Mouse (Mus musculus): ENCODE results near the gene Nsun2. TPM values are rescaled to one million over a fixed set of nuclear protein-coding genes. Genes with fewer than 3 reads are reported as not detected.
A peak's percentile ranks its signal among the peaks of the same experiment; 100 is the strongest.

Gene Nsun2
- polyA plus RNA-seq, 1 experiment from 2014 or later = 89.2 TPM

DNA sequence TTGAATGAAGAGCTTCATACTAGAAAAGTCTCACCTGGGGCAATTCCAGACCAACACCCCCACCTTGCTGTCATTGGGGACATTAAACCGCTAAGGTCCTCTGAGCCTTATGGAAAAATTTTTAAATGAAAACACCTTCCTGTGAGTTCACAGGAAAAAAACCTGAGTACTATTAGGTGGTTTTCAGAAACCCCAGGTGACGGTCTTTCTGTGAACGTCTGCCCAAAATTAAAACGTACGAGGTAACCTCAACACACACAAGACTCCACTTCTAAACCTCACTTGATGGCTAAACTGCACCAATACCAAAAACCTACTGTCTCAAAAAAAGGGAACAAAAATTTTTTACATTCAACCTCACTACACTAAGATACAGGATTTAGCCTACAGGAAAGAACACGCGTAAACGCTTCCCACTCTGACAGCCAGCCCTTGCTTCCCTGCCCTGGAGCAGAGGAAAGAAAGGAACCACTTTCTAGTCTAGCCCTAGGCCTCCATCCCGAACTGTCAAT is 597 bp upstream of the Nsun2 start:
- no peaks in the 10 kb centered on the region; the same call in 1 of the 2 replicates for H3K36me3 ChIP-seq (ENCODE audit: control insufficient read depth, insufficient read depth, low read length)
- peak overlapping the region; percentile 93 for H3K27ac ChIP-seq (ENCODE audit: low read length)
- no peak for ATAC-seq (ENCODE audit: low read depth)
- peak overlapping the region; percentile 85 for H3K9ac ChIP-seq (ENCODE audit: low read length)
- peaks cover 31% of the 10 kb centered on the region for H3K4me1 ChIP-seq (replicated peaks; ENCODE audit: control insufficient read depth, insufficient read depth, low read length)
- WGBS = 1% methylated on average over 9 of the region's 9 CpGs
- no peaks in the 10 kb centered on the region for H3K27me3 ChIP-seq (ENCODE audit: control insufficient read depth, insufficient read depth, low read depth, low read length)
- H3K9me3 ChIP-seq (ENCODE audit: control insufficient read depth, low read length) = no peaks in the 10 kb centered on the region
- H3K4me3 ChIP-seq (ENCODE audit: low read length) = peak overlapping the region; percentile 69
- H3K4me2 ChIP-seq (ENCODE audit: low read depth, low read length) = peak overlapping the region; percentile 79

DNA sequence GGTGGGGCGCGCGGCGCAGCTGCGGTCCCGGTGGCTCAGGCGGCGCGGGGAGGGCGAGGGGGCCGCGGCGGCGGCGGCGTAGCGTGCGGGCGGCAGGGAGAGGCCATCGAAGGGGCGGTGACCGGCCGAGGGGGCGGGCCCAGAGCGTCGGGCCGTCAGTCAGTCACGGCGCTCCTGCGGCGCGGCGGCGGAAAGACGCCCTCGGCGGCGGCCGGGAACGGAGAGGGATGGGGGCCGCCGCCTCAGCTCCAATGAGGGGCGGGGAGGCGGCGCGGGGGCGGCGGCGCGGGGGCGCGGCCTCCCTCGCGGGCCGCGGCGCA is 748 bp downstream of the Nsun2 start, which contains the start of gene Tent4a:
Gene Tent4a (minus strand): TSS at position 284 of the 320 bp plus-strand sequence.
- no peaks in the 10 kb centered on the region; the same call in 1 of the 2 replicates for H3K36me3 ChIP-seq (ENCODE audit: control insufficient read depth, insufficient read depth, low read length)
- no peaks in the 10 kb centered on the region for H3K27me3 ChIP-seq (ENCODE audit: control insufficient read depth, insufficient read depth, low read depth, low read length)
- H3K4me1 ChIP-seq (replicated peaks; ENCODE audit: control insufficient read depth, insufficient read depth, low read length) = peaks cover 25% of the 10 kb centered on the region
- H3K4me3 ChIP-seq (ENCODE audit: low read length) = peak within 1 kb of the TSS; percentile 69
- 0% methylated on average over 9 of the region's 57 CpGs for WGBS
- H3K9ac ChIP-seq (ENCODE audit: low read length) = peak within 1 kb of the TSS; percentile 85
- H3K27ac ChIP-seq (ENCODE audit: low read length) = peak within 1 kb of the TSS; percentile 93
- H3K9me3 ChIP-seq (ENCODE audit: control insufficient read depth, low read length) = no peaks in the 10 kb centered on the region
- peak within 1 kb of the TSS; percentile 81 for H3K4me2 ChIP-seq (ENCODE audit: low read depth, low read length)
- peak; percentile 89 for ATAC-seq (ENCODE audit: low read depth)

DNA sequence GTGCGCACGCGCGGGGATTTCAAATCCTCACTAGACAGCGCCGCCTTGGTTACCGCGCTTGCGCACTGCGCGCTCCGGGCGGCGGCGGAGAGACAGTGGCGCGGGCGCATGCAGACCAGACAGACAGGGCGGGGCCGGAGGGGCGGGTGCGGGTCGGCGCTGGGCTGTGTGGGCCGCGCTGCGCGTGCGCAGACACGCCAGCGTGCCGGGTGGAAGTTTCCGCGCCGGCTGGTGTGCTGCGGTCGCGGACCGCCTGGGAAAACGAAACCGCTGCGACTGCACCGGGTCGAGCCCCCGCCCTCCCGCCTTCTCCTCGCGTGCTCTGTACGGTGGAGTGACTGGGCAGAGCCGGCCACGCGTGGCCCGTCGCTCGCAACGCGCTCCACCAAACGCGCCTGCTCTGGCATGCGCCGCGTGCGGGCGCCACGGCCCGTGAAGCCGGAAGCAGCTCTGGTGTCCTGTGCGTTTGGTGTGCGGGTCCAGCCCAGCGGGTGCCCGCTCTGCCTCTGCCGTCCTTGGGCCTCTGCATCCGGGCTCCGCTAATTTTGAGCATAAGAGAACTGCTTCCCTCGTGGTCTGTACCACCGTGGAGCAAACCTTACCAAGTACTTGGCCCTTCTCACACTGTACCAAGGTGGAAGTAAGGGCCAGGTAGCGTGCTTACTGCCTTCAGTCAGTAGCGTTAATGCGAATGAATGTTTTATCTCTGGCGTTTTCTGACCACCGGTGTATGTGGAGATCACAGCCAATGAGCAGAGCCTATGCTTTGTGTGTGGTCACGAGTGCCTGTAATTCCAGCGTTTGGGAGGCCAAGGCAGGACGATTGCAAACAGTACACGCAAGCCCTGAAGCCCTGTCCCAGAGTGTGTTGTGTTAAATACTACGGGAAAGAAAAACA is 1.4 kb downstream of the Nsun2 start:
- WGBS = under 1% methylated on average over 84 of the region's 86 CpGs
- Histone ChIP-seq H3K4me3 (ENCODE audit: low read length) (peak overlapping the region; percentile 69), H3K9ac (ENCODE audit: low read length) (peak overlapping the region; percentile 85), H3K4me1 (replicated peaks; ENCODE audit: control insufficient read depth, insufficient read depth, low read length) (peaks cover 25% of the 10 kb centered on the region), H3K27ac (ENCODE audit: low read length) (peak overlapping the region; percentile 93), H3K27me3 (ENCODE audit: control insufficient read depth, insufficient read depth, low read depth, low read length) (no peaks in the 10 kb centered on the region), H3K36me3 (ENCODE audit: control insufficient read depth, insufficient read depth, low read length) (no peaks in the 10 kb centered on the region), H3K4me2 (ENCODE audit: low read depth, low read length) (peak overlapping the region; percentile 81), H3K9me3 (ENCODE audit: control insufficient read depth, low read length) (no peaks in the 10 kb centered on the region)
- peak; percentile 95 for ATAC-seq (ENCODE audit: low read depth)

DNA sequence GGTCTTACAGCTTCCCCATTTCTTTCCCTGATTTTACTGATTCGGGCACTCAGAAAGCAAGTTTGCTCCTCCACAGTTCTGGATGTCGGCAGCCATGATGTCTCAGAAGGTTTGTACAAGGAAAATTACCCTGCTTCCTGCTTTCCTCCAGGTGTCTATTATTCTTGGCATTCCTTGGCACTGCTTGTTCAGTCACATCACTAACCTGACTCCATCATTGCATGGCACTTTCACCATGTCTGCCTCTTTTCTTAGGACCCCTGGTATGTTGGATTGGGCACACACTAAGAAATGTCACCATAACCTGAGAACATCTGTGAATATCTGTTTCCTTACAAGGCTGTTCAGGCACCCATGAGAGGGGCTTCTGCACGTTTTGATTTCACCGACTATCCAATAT is 2.5 kb downstream of the Nsun2 start:
- Histone ChIP-seq H3K9me3 (ENCODE audit: control insufficient read depth, low read length) (no peaks in the 10 kb centered on the region), H3K9ac (ENCODE audit: low read length) (peak overlapping the region; percentile 77), H3K27me3 (ENCODE audit: control insufficient read depth, insufficient read depth, low read depth, low read length) (no peaks in the 10 kb centered on the region), H3K4me2 (ENCODE audit: low read depth, low read length) (peak overlapping the region; percentile 81), H3K27ac (ENCODE audit: low read length) (peak overlapping the region; percentile 86; the same call in 1 of the 2 replicates), H3K4me3 (ENCODE audit: low read length) (peak overlapping the region; percentile 69), H3K36me3 (ENCODE audit: control insufficient read depth, insufficient read depth, low read length) (no peaks in the 10 kb centered on the region), H3K4me1 (replicated peaks; ENCODE audit: control insufficient read depth, insufficient read depth, low read length) (peaks cover 22% of the 10 kb centered on the region)
- 69% methylated on average over 4 of the region's 4 CpGs for WGBS
- ATAC-seq (ENCODE audit: low read depth) = no peak

DNA sequence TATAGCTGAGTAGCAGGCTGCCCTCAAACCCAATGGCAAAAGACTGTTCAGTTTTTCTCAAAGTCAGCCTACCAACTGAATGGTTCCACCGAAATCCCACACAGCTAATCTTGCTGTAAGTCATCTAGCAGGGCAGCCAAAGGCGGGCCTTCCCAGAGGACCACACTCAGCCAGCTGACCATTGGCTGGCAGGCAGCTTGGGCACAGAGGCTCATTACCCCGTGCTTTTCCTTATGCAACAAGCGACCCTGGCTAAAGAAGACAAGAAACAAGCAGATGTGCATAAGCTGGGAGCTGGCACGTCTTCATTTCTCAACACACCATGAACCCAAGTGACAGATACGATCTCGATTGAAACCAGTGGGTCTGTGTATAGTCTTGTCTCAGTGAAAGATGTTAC is 3.8 kb downstream of the Nsun2 start:
- H3K27me3 ChIP-seq (ENCODE audit: control insufficient read depth, insufficient read depth, low read depth, low read length) = no peaks in the 10 kb centered on the region
- no peak for ATAC-seq (ENCODE audit: low read depth)
- H3K9ac ChIP-seq (ENCODE audit: low read length) = no peak overlapping the region
- H3K4me3 ChIP-seq (ENCODE audit: low read length) = no peak overlapping the region
- no peak overlapping the region for H3K27ac ChIP-seq (ENCODE audit: low read length)
- H3K36me3 ChIP-seq (ENCODE audit: control insufficient read depth, insufficient read depth, low read length) = no peaks in the 10 kb centered on the region
- no peaks in the 10 kb centered on the region for H3K9me3 ChIP-seq (ENCODE audit: control insufficient read depth, low read length)
- H3K4me2 ChIP-seq (ENCODE audit: low read depth, low read length) = no peak overlapping the region
- 71% methylated on average over 7 of the region's 7 CpGs for WGBS
- peaks cover 13% of the 10 kb centered on the region for H3K4me1 ChIP-seq (replicated peaks; ENCODE audit: control insufficient read depth, insufficient read depth, low read length)

DNA sequence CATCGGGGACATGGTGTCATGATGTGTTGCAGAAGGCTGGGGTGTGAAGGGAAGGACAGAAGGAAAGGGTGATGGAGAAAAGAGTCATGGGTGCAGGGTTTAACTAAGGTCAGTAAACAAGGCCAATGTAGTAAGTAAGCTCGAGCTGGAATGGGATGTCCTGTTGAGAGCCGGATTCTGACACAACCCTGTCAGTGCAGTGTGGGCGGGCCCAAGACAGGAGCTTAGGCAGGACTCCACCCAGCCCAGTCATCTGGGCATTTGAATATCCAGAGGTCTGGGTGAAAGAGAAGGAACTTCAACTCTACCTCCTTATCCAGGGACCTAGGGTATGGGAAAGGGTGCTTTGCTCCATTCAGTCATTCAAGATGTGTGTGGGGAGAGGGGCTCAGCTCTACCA is 4.8 kb downstream of the Nsun2 start:
- ATAC-seq (ENCODE audit: low read depth) = no peak
- H3K27me3 ChIP-seq (ENCODE audit: control insufficient read depth, insufficient read depth, low read depth, low read length) = no peaks in the 10 kb centered on the region
- no peaks in the 10 kb centered on the region for H3K36me3 ChIP-seq (ENCODE audit: control insufficient read depth, insufficient read depth, low read length)
- H3K9ac ChIP-seq (ENCODE audit: low read length) = no peak overlapping the region
- H3K9me3 ChIP-seq (ENCODE audit: control insufficient read depth, low read length) = no peaks in the 10 kb centered on the region
- no peak overlapping the region for H3K4me3 ChIP-seq (ENCODE audit: low read length)
- WGBS = 22% methylated on average over 4 of the region's 4 CpGs
- H3K27ac ChIP-seq (ENCODE audit: low read length) = no peak overlapping the region
- peaks cover 15% of the 10 kb centered on the region for H3K4me1 ChIP-seq (replicated peaks; ENCODE audit: control insufficient read depth, insufficient read depth, low read length)
- no peak overlapping the region for H3K4me2 ChIP-seq (ENCODE audit: low read depth, low read length)

DNA sequence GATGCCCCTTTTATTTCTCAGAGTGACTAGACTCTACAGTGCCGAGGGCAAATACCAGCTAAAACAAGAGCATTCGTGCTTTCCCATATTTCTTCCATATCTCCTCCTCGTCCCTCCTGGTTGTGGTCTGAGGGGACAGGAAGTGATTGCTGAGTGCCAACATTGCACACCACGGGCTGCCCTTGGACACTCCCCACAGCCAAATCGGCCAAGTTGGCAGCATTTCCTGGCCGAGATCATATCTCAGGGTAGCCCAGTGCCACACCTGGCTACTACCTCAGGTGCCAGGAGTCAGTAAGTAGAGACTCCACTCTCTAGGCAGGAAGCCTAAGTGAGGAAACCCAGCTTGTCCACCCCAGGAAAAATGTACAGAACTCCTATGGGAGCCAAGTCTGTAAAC is 7.7 kb downstream of the Nsun2 start:
- no peaks in the 10 kb centered on the region for H3K9me3 ChIP-seq (ENCODE audit: control insufficient read depth, low read length)
- no peak overlapping the region for H3K4me3 ChIP-seq (ENCODE audit: low read length)
- no peak overlapping the region for H3K4me2 ChIP-seq (ENCODE audit: low read depth, low read length)
- no peak overlapping the region for H3K27ac ChIP-seq (ENCODE audit: low read length)
- H3K27me3 ChIP-seq (ENCODE audit: control insufficient read depth, insufficient read depth, low read depth, low read length) = no peaks in the 10 kb centered on the region; the same call in 1 of the 2 replicates
- no peak overlapping the region for H3K9ac ChIP-seq (ENCODE audit: low read length)
- WGBS = 50% methylated on average over 6 of the region's 6 CpGs
- ATAC-seq (ENCODE audit: low read depth) = no peak
- H3K36me3 ChIP-seq (ENCODE audit: control insufficient read depth, insufficient read depth, low read length) = no peaks in the 10 kb centered on the region
- peaks cover 12% of the 10 kb centered on the region for H3K4me1 ChIP-seq (replicated peaks; ENCODE audit: control insufficient read depth, insufficient read depth, low read length)

DNA sequence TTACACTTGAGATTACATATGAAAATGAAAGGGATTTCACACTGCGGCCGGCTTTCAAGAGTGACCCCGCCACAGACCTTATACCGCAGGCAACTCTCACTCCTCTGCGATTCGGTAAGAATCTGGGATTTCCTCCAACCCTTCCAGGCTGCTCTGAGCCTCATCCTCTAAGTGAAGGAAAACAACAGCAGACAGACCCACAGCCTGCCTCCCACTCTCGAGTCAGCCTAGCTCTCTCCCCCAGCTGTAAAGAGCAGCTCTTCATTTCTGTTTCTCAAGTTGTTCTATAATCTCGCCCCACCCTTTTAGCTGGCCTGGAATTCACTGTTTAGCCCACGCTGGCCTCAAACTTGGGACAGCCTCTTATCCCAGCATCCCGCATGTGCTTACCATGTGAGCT is 8.2 kb downstream of the Nsun2 start:
- Histone ChIP-seq H3K4me2 (ENCODE audit: low read depth, low read length) (no peak overlapping the region), H3K4me3 (ENCODE audit: low read length) (no peak overlapping the region), H3K27me3 (ENCODE audit: control insufficient read depth, insufficient read depth, low read depth, low read length) (no peaks in the 10 kb centered on the region; the same call in 1 of the 2 replicates), H3K9ac (ENCODE audit: low read length) (no peak overlapping the region), H3K27ac (ENCODE audit: low read length) (peak overlapping the region; percentile 45), H3K36me3 (ENCODE audit: control insufficient read depth, insufficient read depth, low read length) (no peaks in the 10 kb centered on the region), H3K4me1 (replicated peaks; ENCODE audit: control insufficient read depth, insufficient read depth, low read length) (peaks cover 12% of the 10 kb centered on the region), H3K9me3 (ENCODE audit: control insufficient read depth, low read length) (no peaks in the 10 kb centered on the region)
- WGBS = 34% methylated on average over 10 of the region's 10 CpGs
- ATAC-seq (ENCODE audit: low read depth) = no peak

DNA sequence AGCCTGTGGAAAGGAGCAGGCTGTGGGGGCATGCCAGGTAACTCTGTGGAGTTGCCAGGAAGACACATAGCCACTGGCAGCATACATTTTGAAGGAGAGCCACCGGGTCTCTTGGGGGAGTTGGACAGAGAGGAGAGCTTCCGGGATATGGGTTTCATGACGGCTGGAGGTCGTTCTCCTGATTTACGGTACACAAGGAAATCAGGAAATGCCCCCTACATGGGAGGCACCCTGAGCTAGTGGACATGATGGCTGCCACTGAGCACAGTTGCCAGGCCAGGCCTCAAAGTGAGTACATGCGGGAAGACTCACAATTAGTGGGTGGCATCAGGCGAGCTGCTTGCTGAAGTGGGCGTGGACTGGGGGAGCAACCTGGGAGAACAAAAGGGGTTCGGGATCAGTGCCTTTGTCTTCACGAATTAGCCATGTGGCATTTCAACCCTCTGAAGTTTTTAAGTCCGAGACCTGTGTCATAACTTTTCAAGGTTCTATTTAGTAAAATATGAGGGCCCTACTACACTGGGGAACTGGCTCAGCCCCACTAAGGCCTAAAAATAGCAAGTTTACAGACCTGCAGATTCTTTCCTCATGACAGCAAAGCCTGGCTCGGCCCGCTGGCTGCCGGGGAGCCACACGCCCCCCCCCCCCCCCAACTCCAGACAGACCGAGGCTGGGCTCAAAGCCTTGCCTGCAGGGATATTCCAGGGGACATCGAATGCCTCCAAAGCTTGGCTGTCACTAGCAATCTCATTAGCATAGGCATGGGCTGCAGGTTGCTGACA is 9.2 kb downstream of the Nsun2 start:
- 47% methylated on average over 17 of the region's 17 CpGs for WGBS
- H3K36me3 ChIP-seq (ENCODE audit: control insufficient read depth, insufficient read depth, low read length) = no peaks in the 10 kb centered on the region
- H3K4me3 ChIP-seq (ENCODE audit: low read length) = no peak overlapping the region
- peaks cover 12% of the 10 kb centered on the region for H3K4me1 ChIP-seq (replicated peaks; ENCODE audit: control insufficient read depth, insufficient read depth, low read length)
- H3K27me3 ChIP-seq (ENCODE audit: control insufficient read depth, insufficient read depth, low read depth, low read length) = no peaks in the 10 kb centered on the region; the same call in 1 of the 2 replicates
- peak overlapping the region; percentile 30; the same call in 1 of the 2 replicates for H3K27ac ChIP-seq (ENCODE audit: low read length)
- no peak; the same call in 1 of the 2 replicates for ATAC-seq (ENCODE audit: low read depth)
- no peaks in the 10 kb centered on the region for H3K9me3 ChIP-seq (ENCODE audit: control insufficient read depth, low read length)
- H3K9ac ChIP-seq (ENCODE audit: low read length) = no peak overlapping the region
- H3K4me2 ChIP-seq (ENCODE audit: low read depth, low read length) = no peak overlapping the region
